Mouse (Mus musculus) c-Kit-negative CD71-positive TER-119-positive erythroid progenitor cells, embryonic 14.5 days (primary cell): ENCODE results near the gene Tekt4.

Experiments used
- DNase-seq: peaks from one replicate; pipeline ENCODE4 v3.0.0-alpha.2; 2013; ENCODE audit warnings: low read depth, low spot score

Tekt4 gene

DNA sequence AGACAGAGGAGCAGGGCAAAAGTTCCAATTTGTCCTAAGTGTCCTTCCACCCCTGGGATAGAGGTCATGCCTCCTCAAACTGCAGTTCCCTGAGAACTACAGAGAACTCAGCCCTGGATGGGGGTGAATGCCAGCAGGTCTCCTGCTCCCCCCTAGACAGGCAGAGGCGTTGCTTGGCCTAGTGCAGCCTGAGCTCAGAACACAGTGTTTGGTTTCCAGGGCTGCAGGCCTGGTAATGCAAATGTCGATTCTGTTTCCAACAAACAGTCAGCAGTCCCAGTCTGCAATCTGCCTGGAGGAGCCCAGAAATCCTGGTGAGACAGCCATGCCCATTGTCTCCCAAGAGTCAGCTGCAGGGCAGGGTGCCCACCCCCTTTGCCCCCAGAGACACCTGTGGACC, at the start of gene Tekt4:
Gene Tekt4 (plus strand): TSS at position 344 of the 400 bp plus-strand sequence.
- DNase-seq = no peak

DNA sequence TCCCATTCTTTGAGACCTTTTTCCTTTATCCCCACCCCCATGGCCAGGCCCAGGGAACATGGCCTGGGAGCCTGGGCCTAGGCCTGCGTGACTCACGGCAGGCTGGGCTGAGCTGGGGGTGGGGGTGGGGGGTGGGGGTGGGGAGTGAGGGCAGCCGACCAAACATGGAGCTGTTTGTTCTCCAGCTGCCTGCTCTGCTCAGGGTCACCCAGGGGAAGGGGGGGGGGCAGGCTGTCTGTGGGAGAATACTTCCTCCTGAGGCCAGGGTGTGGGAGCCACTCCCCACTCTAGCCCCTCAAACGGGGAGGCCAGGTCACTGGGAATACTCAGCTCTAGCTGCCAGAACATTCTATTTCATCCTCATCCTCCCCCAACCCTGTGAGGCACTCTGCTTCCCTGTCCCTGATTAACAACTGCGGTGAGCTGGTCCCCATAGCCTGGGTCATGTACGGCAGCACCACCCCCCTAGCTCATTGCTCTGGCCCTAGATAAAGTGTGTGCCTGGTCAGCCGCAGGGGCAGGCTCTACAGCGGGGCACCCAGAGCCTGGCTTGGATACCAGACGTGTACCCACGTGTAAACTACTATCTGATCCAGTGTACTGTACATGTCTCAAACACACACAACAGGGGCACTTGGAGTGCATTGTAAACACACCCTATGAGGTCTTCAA, 49.1 kb upstream of the Tekt4 start:
- no peak for DNase-seq

DNA sequence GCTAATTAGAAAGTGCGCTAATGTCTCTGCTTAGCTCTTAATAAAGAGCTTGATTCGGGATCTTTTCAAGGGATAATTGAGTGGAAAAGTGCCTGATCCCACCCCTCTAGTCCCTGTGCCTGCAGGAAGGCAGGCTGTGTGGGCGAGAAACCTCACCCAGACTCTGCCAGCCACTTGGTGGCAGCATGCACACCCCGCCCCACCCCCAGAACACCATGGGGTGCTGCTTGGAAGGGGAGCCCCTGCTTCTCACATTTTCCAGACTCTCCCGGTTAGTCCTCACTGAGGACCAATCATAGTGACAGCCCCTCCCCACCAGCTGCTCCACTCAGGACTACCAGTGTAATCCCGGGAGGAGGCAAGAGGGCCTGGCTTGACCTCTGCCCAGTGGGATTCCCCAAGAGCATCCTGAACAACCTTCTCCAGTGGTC, 48.4 kb upstream of the Tekt4 start:
- no peak for DNase-seq

DNA sequence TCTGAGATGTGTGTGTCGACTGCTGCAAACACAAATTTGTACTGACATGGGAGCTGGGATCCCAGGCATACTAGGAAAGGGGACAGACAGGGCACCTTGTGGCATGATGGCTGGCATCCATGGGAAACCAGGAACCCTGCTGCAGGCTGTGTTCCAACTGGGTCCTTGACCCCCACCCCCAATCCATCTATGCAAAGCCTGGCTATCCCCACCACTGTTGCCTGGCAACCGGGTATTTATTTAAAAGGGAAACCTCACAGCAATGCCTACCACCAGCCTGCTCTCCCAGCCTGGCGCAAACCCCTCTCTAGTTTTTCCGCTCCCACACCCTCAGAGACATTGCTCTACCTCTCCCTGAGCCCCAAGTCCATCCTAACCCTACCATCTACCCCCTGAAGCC, 47.1 kb upstream of the Tekt4 start:
- no peak for DNase-seq

DNA sequence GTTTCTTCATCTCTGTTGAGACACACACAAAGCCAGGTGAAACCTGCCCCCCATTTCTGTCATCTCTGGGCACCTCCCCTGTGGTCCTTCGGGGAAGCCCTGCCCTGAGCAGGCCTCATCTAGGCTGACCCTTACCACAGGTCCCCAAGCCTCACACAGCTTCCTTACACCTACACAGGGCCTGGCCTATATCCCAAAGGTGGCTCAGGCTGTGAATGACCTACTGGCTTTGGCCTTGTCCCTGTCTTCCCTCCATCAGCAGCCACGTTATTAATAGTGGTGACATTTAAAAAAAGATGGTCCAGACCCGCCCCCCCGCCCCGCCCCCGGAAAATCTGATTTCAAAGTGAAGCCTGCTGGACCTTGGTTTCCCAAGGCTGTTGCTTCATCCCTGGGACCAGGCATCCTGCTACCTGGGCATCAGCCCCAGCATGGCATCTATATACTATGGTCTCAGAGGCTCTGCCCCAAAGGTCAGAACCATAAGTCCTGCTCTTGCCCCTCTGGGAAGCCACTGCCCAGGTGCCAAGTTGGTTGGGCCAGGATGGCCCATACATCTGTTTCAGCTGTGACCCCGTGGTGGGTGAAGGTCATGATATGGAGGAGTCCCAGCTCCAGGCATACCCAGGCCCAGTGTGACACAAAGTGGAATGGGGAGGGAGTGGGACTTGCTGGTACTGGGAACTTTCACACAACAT, 46.0 kb upstream of the Tekt4 start:
- no peak for DNase-seq

DNA sequence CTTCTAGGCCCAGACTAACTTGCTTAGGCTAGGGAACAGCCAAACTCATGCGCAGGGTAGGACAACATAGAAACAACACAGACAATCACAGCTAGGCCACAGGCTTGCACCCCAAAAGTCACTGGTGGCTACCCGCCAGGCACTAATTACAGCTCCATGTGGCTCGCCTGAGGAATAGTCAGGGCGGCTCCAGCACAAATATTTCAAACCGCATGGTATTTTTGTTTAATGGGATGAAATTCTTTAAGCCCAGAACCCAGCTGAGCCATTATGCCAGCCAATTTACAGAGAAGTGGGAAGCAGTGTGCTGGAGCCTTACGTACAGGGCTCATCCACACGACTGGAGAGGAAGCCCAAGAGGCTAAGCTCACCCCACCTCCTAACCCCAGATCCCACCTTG, 44.8 kb upstream of the Tekt4 start:
- DNase-seq = no peak

DNA sequence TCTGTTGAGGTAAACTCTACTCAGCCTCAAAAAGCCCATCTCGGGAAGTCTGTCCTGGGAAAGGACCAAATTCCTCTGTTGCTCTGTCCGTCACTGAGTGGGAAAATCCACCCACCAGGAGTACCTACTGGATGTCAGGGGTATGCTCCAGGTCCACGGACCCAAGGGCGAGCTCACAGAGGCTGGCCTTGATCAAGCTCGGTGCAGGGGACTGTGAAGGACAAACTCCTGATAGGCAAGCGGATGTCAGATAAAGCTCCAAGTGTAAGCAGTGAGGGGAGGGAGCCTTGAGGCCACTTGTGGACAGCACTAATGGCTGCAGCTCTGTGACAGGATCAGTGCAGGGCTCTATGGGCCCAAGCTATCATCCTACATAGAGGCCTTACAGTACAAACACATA, 44.2 kb upstream of the Tekt4 start:
- DNase-seq = no peak

DNA sequence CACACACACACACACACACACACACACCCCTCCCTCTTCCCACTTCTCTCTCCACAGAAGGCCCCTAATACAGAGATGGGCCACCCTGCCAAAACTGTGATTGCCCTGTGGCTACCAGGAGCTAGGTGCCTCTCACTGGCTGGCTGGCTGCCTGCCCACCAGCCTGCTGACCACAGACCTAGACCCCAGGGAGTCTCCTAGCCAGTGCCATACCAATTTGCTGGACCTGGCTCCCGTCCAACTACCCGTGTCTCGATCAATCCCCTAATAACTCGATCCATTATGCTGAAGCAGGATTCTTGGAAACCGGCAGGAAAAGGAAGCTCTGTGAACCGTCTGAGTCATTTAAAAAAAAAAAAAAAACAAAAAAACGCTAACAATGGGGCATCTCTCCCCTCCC, 43.6 kb upstream of the Tekt4 start:
- DNase-seq = no peak

DNA sequence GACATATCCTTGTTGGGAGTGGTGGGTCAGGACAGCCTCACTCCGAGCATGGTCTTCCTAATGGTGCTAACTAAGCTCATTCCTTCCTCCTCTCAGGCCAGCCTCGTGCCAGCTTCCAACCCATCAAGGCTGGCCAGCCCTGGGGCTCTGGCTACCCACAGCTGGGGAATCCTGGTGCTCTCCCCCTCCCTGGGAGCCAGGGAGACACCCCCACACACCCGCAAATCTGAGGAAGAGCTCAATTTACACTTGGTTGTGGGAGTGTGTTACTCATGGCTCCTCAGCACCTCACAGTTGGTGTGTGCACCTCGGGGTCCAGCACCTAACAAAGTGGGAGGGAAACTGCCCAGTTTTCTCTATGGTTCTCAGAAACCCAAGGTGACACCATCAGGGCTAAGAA, 43.2 kb upstream of the Tekt4 start:
- no peak for DNase-seq

DNA sequence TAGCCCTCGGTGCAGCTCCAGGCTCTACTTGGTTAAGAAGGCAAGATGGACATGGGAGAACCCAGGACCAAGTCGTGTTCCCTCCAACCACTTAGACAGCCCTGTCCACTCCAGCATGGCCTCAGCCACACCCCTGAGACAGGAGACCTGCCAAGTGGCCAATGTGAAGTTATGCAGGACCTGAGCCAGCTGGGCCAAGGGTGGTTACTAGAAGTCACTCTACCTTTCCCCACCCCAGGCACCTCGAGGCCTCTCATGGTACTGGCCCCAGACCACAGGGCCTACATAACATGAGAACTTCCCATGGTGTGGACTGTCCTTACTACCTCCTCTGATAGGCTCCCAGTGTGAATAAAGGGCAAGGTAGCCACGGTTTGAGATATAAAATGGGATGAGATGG, 40.2 kb upstream of the Tekt4 start:
- no peak for DNase-seq

DNA sequence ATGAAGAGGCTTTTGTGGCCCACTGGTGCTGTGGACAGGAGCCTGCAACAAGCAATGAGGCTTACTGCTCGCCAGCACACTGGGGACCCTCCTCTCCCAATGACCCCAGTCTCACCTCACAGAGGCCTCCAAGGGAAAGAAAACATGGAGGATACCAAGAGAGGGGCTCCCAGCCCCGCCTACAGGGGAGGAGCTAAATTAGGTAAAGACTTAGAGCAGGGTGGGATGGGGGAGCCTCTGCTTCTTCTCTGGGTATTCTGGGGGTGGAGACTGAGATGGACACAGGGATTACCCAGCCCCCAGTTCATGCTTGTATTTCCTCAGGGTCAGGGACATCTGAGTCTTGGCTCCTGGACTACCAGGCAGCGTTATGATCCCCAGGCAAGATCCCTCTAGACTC, 39.5 kb upstream of the Tekt4 start:
- no peak for DNase-seq

DNA sequence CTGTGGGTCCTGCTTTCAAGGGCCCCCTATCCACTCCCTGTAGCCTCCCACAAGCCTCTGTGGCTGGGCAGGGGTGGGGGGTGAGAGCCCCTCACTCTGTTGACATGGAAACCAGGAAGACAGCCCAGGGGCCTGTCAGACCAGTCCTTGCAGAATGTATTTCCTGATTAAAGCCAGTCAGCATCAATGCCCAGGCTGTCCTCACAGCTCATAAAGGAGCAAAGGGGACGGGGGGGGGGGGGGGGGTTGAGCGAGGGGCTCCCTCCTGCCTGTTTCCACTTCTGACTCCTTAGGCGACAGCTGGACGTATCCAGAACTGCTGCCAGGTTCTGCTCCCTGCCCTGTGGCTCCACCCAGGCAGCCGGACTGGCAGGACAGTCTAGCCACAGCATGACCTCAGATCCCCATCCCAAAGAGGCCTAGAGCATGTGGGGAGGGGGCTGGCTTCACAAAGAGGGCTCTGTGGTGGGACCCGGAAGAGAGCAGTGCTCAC, 38.9 kb upstream of the Tekt4 start:
- no peak for DNase-seq

DNA sequence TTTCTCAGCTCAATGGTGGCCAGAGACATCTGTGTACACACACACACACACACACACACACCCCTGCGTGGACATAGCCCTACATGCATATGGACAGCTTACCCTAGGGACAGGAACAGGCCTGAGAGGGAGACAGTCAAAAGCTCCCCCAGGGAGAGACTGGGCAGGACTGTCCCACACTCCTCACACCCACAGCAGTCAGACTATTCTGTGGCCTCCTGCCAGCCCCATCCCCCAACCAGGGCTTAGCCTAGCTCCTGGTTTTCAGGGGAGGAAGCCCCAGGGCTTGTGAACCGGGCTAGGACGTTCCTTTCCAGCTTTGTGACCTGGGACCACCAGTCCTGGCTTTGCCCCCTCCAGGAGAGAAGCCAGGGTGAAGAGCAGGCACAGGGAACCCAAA, 38.2 kb upstream of the Tekt4 start:
- DNase-seq = no peak

DNA sequence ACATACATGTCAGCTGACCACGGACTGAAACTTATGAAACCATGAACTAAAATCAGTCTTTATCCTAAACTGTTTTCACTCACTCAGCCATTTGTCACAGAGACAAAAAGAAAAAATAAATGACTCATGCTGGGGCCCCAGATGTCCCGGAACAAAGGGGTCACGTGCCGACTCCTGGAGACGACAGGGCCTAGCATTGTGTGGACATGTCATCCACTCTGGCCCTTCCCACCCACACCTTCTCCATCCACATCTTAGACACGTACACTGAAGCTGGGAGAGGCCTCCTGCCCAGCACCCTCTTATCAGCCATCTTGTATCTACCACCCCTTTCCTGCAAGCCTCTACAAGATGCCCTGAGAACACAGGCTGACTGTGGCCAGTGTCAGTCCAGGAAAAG, 36.4 kb upstream of the Tekt4 start:
- DNase-seq = no peak

DNA sequence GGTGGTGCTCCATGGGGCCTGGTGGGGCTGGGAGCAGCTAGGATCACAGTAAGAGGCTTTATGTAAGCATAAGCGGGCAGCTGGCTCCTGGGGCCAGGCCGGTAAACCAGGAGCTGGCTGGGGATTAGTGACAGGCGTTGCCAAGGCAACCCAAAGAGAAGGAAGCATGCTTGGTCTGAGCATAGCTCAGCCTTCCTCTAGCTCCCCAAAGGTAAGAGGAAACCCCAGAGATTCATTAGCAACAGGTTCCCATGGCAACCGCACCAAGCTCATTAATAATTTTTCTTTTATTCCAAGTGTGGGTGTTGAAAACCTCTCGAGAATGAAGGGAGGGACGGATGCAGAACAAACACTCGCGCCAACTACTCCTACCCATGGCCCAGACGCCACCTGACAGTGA, 35.5 kb upstream of the Tekt4 start:
- no peak for DNase-seq

DNA sequence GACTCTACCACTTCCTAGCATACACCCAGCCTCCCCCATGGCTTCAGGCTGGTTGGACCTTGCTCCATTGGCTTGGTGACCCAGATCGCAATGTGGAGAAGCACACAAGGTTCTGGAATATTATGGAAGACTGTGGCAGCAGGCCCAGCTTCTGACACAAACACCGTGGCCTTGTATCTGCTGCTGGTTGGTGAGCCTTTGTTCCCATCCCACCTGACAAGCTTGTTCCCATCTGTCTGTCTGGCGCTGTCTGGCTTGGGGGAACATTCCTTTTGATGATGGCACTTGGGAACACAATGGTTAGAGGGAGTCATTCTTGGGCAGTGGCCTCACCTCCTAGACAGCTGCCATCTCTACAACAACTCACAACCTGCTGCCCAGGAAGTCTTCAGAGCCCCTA, 33.4 kb upstream of the Tekt4 start:
- no peak for DNase-seq

DNA sequence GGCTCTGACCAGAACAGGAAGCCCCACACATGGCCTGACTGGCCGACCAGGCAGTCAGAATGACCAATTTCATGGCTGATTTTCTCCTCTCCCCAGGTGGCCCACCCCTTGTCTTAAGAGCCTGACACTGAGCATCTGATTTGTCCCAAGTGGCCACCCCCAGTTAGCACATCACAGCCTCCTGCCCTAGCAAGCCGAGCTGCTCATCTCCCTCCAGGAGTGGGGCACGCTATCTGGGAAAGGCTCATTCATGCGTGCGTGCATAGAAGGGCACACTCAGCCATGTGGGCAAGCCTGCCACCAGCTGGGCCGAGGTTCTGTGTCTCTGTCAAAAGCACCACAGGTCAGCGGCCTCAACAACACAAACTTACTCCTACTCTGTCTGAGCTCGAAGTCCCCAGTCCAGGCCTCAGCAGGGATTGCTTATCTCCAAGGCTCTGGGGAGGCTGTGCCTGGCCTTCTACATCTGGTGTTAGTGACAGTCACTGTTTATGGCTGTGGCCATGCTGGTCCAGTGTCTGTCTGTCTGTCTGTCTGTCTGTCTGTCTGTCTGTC, 29.8 kb upstream of the Tekt4 start:
- no peak for DNase-seq

DNA sequence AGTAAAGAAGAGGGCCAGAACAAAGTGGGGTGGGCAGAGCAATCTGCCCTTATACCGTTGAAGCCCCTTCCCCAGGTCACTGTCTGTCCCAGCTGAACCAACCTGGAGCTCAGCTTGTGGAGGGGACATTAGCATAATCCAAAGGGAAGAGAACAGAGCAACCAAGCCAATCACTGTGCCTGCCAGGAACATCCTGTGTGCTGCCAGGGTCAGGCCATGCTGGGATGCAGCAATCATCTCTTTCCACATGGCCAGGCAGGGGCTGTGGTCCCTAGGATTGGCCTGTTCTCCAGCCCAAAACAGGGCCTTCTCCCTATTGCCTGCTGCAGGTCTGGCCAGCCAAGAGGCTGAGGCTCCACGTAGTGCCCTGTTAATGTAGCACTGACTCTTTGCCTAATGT, 28.4 kb upstream of the Tekt4 start:
- DNase-seq = no peak

DNA sequence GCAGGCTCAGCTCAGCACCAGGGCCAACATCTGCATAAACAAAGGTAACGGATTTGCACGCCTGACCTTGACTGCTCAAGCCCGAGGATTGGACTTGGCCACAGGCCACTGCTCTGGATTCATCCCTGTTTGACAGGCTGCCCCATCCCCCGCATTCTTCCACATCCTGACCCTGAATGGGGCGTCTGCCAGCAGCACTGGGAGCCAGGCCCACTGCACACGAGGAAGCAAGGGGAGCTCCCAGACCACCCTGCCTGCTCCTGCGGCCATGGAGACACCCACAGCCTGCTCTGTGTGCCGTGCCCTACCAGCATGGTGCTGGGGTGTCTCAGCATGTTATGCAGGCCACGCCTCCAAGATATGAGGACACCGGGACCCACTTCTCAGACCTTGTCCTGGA, 27.0 kb upstream of the Tekt4 start:
- no peak for DNase-seq

DNA sequence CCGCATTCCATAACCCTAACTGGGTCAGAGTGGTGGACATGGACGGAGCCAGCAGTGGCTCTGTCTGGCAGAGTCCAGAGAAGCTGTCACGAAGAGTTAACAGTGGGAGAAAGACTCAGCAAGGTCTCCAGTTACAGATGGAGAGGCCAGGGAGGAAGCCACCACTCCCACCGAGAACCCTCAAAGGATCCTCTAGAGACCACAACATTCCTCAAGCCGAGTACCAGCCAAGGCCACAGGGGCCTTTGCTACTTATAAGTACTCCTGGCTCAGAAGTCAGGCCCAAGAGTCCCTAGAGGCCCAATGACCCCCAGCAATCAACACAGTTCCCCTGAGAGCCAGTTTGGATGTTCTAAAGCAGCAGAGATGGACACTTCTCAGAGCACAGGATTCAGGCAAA, 25.2 kb upstream of the Tekt4 start:
- DNase-seq = no peak

DNA sequence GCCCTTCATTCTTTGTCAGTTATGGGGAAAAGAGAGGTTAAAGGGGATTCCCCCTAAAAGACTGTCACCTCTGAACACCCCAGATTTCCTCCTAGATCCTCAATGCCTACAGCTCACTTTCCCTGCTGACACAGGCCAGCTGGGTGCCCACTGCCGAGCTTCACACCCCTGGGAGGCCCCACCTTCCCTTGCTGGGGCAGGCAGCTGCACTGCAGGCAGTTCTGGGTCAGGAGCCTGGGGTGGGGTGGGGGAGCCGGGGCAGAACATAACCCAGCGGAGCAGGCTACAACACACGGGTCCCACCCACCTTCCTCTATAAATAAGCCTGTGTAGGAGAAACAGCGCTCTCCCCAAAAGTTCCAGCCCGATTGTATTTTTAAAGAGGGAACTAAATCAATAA, 24.5 kb upstream of the Tekt4 start:
- DNase-seq = no peak

DNA sequence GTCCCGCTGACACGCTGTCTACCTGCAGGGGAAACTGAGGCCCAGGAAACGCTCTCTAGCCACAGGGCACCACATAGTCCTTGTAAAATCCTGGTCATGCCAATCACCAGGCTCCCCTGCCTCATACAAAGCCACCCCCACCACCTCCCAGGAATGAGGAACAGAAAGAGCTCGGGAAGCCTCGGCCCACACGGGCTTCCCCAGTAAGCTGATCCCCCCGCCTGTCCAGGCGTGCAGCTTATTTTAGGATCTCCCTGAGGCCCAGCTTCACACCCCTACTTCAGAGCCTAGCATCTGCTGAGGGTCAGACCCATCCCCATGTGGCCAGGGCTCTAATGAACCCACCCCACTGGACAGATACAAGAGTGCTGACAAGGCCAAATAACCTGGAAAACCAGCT, 23.9 kb upstream of the Tekt4 start:
- no peak for DNase-seq
